Mouse (Mus musculus): ENCODE measurements around the gene Ckb.

DNA sequence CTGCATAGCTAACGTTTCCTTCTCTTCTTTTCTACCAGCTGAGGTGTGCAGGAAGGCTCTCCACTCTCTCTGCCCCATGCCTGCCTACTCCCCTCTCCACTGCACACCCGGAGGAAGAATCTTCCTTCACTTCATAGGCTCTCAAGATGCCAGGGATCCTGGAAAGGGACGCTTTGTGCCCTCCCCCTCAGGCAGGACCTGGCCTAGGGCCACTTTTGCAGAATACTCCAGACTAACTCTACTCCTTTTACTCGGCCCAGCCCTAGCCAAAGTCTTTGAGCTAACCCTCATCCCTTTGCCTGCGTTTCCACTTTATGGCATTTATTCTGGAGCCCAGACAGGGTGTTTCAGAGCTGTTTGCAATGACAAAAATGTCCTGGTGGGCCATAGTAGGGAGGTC lies 5.3 kb upstream of the Ckb start:
- TF ChIP-seq GATA1 (IDR thresholded peaks at IDR 0.05; ENCODE audit: low read length) = no peak
- no peak for TF ChIP-seq TAL1 (IDR thresholded peaks at IDR 0.05; ENCODE audit: low read length)

Measured in erythroblast, embryonic 14.5 days (primary cell).